Mouse (Mus musculus) myocyte (in vitro differentiated cells): ENCODE data around the gene Loxl1. TPM values are rescaled to one million over a fixed set of nuclear protein-coding genes. Genes with fewer than 3 reads are reported as not detected.
"Not testable (repeated sequence)": the region's sequence is repeated elsewhere in the genome, so short reads cannot be mapped to it uniquely, and the experiment has no call there.

Experiments used
- H3K27me3 ChIP-seq: one replicate; pipeline ENCODE4 v1.6.1; 2011; ENCODE audit not compliant: control insufficient read depth, insufficient read depth, insufficient read length
- H3K36me3 ChIP-seq: one replicate; pipeline ENCODE4 v1.6.1; 2011; ENCODE audit not compliant: control insufficient read depth, insufficient read depth
- H3K4me2 ChIP-seq: one replicate; pipeline ENCODE4 v1.6.1; 2011; ENCODE audit warnings: low read depth, control low read depth
- H3K4me3 ChIP-seq: one replicate; pipeline ENCODE4 v1.5.1; 2011; ENCODE audit warnings: mild to moderate bottlenecking, control low read depth, moderate library complexity
- H3K79me2 ChIP-seq: one replicate; pipeline ENCODE4 v1.6.1; 2011; ENCODE audit not compliant: control insufficient read depth, insufficient read depth
- H3ac ChIP-seq: one replicate; pipeline ENCODE4 v1.6.1; 2011; ENCODE audit not compliant: control insufficient read depth, insufficient read length
- CEBPB ChIP-seq: IDR thresholded peaks from 2 replicates; pipeline ENCODE4 v1.6.1; 2011; ENCODE audit warnings: mild to moderate bottlenecking, moderate library complexity; ENCODE audit not compliant: poor library complexity, insufficient read depth, severe bottlenecking
- E2F4 ChIP-seq: IDR thresholded peaks from one replicate; pipeline ENCODE4 v1.6.1; 2011; ENCODE audit warnings: mild to moderate bottlenecking, control low read depth, moderate library complexity; ENCODE audit not compliant: insufficient read depth
- MAX ChIP-seq: IDR thresholded peaks from one replicate; pipeline ENCODE4 v1.6.1; 2011; ENCODE audit warnings: low read depth, mild to moderate bottlenecking, control low read depth
- MYOD1 ChIP-seq, 3 experiments: IDR thresholded peaks; one replicate each; pipeline ENCODE4 v1.6.1; 2011; ENCODE audit warnings: control low read depth in 2 of 3, low read depth in 2 of 3, mild to moderate bottlenecking in 2 of 3, moderate library complexity in 1 of 3; ENCODE audit not compliant: insufficient read length in 2 of 3, control insufficient read depth in 1 of 3
- MYOG ChIP-seq, 3 experiments: IDR thresholded peaks; one replicate each; pipeline ENCODE4 v1.6.1; 2011; ENCODE audit warnings: control low read depth in 2 of 3, low read depth in 2 of 3, mild to moderate bottlenecking in 2 of 3; ENCODE audit not compliant: insufficient read length in 2 of 3, control insufficient read depth in 1 of 3, insufficient read depth in 1 of 3
- POLR2A ChIP-seq: IDR thresholded peaks from one replicate; pipeline ENCODE4 v1.6.1; 2011; ENCODE audit warnings: low read depth, mild to moderate bottlenecking, control low read depth, moderate library complexity; ENCODE audit not compliant: insufficient read length
- POLR2AphosphoS2 ChIP-seq: IDR thresholded peaks from one replicate; pipeline ENCODE4 v1.6.1; 2011; ENCODE audit warnings: low read depth, control low read depth; ENCODE audit not compliant: insufficient read length
- REST ChIP-seq: IDR thresholded peaks from one replicate; pipeline ENCODE4 v1.6.1; 2011; ENCODE audit warnings: mild to moderate bottlenecking, control low read depth, moderate library complexity; ENCODE audit not compliant: insufficient read depth, insufficient read length
- SRF ChIP-seq: IDR thresholded peaks from one replicate; pipeline ENCODE4 v1.6.1; 2011; ENCODE audit warnings: low read depth; ENCODE audit not compliant: control insufficient read depth, insufficient read length
- TCF12 ChIP-seq: IDR thresholded peaks from one replicate; pipeline ENCODE4 v1.6.1; 2011; ENCODE audit warnings: mild to moderate bottlenecking, control low read depth; ENCODE audit not compliant: poor library complexity, insufficient read depth, severe bottlenecking
- TCF3 ChIP-seq: IDR thresholded peaks from one replicate; pipeline ENCODE4 v1.6.1; 2011; ENCODE audit warnings: low read depth, control low read depth; ENCODE audit not compliant: insufficient read length
- USF1 ChIP-seq: IDR thresholded peaks from one replicate; pipeline ENCODE4 v1.6.1; 2011; ENCODE audit warnings: low read depth, mild to moderate bottlenecking, control low read depth, moderate library complexity
- polyA plus RNA-seq: library from polyadenylated mRNA; unstranded; fragments of >200 nt; fragmentation: generic; extraction: Trizol; gene quantifications from one replicate; pipeline ENCODE4 v1.2.1, GENCODE M21; 2012; ENCODE audit warnings: missing spikeins

The Loxl1 gene
- polyA plus RNA-seq, 1 experiment, result 46.1 TPM

DNA sequence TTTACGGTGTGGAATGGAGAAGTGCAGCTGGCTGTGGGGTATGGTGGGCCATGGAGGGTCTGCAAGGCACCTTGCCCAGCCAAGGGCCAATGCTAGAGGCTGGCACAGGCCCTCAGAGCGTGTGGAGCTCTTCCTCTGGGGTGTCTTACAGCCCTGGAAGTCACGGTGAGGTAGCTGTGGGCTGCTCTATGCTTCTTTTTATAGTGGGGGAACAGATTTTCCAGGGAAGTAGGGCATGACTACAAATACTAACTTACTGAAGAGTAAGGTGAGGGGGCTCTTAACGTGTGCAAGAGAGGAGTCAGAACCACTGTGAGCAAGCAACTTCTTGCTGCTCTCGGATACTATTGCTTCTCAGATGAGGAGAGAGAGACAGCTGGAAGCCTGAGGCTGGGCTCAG, 50.5 kb downstream of the Loxl1 start:
- TF ChIP-seq POLR2AphosphoS2 (no peak), MAX (no peak), E2F4 (no peak), MYOG (IDR thresholded peaks at IDR 0.05; ENCODE audit: control insufficient read depth in 1 of 3, insufficient read depth in 1 of 3, insufficient read length in 2 of 3, low read depth in 2 of 3) (no peak), USF1 (no peak), REST (no peak), POLR2A (no peak), TCF12 (no peak), CEBPB (no peak), SRF (no peak), MYOD1 (IDR thresholded peaks at IDR 0.05; ENCODE audit: control insufficient read depth in 1 of 3, insufficient read length in 2 of 3, low read depth in 2 of 3) (no peak), TCF3 (no peak)
- H3K79me2 ChIP-seq, result no peaks in the 10 kb centered on the region

DNA sequence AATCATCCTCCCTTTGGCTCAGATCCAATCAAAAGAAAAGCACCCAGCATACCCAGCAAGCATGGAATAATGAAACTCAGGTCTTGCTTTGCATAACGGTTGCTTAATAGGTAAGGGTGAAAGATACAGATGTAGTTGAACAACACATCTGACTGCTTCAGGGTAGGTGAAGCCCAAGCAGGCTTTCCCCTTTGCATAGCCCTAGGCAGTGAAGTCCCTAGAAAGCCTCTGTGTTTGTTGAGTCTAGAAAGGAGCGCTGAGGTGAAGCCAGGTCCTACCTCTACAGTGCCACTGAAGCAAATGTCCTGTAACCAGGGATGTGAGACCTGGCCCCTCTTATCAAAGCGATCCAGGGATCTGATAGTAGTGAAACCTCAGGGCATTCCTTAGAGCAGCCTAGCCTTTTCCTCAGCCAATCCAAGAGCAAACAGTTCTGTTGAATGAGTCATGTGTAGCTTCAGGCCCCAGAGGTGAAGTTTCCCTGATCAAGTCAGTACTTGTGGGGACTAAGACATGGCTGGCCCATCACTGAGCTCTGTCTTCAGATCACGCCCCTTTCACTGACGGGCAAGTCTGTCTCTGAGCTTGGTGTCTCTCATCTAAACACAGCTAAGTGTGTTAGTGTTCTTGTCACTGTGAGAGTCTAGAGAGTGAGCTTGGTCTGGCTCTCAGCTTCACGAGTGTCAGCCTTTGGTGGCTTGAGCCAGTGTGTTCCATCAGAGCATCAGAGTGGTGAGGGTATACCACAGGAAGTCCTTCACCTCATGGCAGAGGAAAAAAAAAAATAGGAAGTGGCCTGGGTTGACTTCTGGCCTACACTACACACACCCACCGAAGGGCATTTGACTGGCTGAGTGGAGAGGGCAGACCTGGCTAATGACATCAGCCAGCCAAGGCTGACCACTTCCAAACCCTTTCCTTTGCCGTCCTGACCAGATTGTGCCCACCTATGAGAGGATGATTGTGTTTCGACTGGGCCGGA, 57.0 kb downstream of the Loxl1 start:
- Histone ChIP-seq H3K27me3 (no peaks in the 10 kb centered on the region), H3ac (no peak overlapping the region), H3K36me3 (no peaks in the 10 kb centered on the region), H3K4me3 (no peak overlapping the region), H3K4me2 (no peak overlapping the region), H3K79me2 (peaks cover 6% of the 10 kb centered on the region)
- no peak for TF ChIP-seq MAX
- no peak for TF ChIP-seq POLR2A
- TF ChIP-seq E2F4, result no peak
- TF ChIP-seq SRF, result no peak
- TF ChIP-seq USF1, result no peak

More for the DNA sequence above, 50.5 kb downstream of the Loxl1 start:
- H3K4me2 ChIP-seq, result no peak overlapping the region
- no peak overlapping the region for H3ac ChIP-seq
- no peak overlapping the region for H3K4me3 ChIP-seq
- H3K27me3 ChIP-seq, result no peaks in the 10 kb centered on the region
- H3K36me3 ChIP-seq, result peaks cover 5% of the 10 kb centered on the region

DNA sequence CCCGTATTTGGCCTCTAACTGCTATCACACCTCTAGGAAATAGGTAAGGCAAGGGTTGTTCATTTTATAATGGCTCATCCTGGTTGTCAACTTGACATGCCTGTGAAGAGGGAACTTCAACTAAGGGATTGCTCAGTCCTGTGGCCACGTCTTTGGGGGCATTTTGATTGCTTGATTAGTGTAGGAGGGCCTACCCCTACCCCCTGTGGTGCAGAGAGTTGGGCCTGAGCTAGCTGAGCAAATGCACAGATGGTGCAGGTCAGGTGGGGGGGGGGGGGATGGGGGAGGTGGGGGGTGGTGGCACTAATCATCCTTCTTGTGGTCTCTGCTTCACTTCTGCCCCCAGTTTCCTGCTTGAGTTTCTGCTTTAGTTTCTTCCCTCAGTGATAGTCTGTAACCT, 57.9 kb downstream of the Loxl1 start:
- Histone ChIP-seq H3K4me3 (no peak overlapping the region), H3K27me3 (no peaks in the 10 kb centered on the region), H3K4me2 (peak overlapping the region; percentile 18), H3K36me3 (no peaks in the 10 kb centered on the region), H3K79me2 (peaks cover 6% of the 10 kb centered on the region), H3ac (no peak overlapping the region)
- TF ChIP-seq CEBPB (no peak), SRF (no peak), MYOD1 (IDR thresholded peaks at IDR 0.05; ENCODE audit: control insufficient read depth in 1 of 3, insufficient read length in 2 of 3, low read depth in 2 of 3) (no peak), TCF12 (no peak), E2F4 (no peak), POLR2AphosphoS2 (no peak), MAX (no peak), TCF3 (no peak), POLR2A (no peak), REST (no peak), USF1 (no peak), MYOG (IDR thresholded peaks at IDR 0.05; ENCODE audit: control insufficient read depth in 1 of 3, insufficient read depth in 1 of 3, insufficient read length in 2 of 3, low read depth in 2 of 3) (no peak)

DNA sequence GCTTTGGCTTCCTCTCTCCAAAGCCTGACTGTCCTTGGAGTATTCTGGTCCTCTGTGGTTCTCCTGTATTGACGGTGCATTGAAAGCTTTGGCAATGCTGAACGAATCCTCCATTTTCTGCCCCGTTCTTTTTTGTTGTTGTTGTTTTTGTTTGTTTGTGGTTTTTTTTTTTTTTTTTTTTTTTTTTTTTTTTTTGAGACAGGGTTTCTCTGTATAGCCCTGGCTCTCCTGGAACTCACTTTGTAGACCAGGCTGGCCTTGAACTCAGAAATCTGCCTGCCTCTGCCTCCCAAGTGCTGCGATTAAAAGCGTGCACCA, 59.2 kb downstream of the Loxl1 start:
- not testable (repeated sequence) for H3K36me3 ChIP-seq

DNA sequence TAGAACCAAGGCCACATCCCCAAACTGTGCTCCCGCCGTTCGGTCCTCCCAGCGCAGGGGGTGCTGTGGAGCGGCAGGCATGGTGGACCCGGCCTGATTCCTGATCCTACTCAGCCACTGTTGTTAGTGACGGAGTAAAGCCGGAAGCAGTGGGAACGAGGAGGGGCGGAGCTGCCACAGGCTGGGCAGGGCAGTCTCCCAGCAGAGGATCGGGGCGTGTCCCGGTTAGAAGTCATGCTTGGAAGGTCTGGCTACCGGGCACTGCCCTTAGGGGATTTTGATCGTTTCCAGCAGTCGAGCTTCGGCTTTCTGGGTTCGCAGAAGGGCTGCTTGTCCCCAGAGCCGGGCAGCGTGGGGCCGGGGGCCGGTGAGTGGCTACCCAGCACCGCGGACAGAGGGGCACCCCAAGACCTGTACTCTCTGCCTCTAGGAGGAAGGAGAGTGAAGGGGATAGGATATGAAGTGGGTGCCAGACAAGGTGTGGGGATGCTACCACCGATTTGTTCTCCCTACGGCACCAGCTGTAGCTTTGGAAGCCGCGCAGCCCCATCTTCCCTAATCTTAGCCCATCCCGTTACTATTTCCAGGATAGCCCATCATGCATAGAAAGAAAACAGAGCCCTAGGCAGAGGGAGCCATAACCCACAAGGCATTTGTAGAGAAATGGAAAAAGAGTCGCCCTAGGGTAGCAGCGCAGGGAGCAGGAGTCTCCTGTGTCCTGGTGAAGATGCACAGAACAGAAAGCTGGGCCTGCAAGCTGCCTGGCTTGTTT, 59.8 kb downstream of the Loxl1 start, which contains the start of gene Stoml1:
TSS of gene Stoml1 (plus strand) at position 132 of the 772 bp plus-strand sequence.
- Histone ChIP-seq H3ac (peak within 1 kb of the TSS; percentile 62), H3K4me2 (peak within 1 kb of the TSS; percentile 87), H3K79me2 (peaks cover 15% of the 10 kb centered on the region), H3K4me3 (peak within 1 kb of the TSS; percentile 38), H3K36me3 (no peaks in the 10 kb centered on the region), H3K27me3 (no peaks in the 10 kb centered on the region)
- TF ChIP-seq SRF (peak; percentile 61), TCF12 (no peak), MYOD1 (IDR thresholded peaks at IDR 0.05; ENCODE audit: control insufficient read depth in 1 of 3, insufficient read length in 2 of 3, low read depth in 2 of 3) (peak in 1 of 3 experiments; percentile 29), POLR2AphosphoS2 (peak; percentile 91), E2F4 (no peak), POLR2A (peak; percentile 84), MYOG (IDR thresholded peaks at IDR 0.05; ENCODE audit: control insufficient read depth in 1 of 3, insufficient read depth in 1 of 3, insufficient read length in 2 of 3, low read depth in 2 of 3) (peak in 1 of 3 experiments; percentile 21)

More for the DNA sequence above, 59.2 kb downstream of the Loxl1 start:
- peak overlapping the region; percentile 38 for H3K4me3 ChIP-seq
- H3K79me2 ChIP-seq, H3K27me3 ChIP-seq: not testable (repeated sequence)
- peak overlapping the region; percentile 62 for H3ac ChIP-seq
- peak overlapping the region; percentile 87 for H3K4me2 ChIP-seq

DNA sequence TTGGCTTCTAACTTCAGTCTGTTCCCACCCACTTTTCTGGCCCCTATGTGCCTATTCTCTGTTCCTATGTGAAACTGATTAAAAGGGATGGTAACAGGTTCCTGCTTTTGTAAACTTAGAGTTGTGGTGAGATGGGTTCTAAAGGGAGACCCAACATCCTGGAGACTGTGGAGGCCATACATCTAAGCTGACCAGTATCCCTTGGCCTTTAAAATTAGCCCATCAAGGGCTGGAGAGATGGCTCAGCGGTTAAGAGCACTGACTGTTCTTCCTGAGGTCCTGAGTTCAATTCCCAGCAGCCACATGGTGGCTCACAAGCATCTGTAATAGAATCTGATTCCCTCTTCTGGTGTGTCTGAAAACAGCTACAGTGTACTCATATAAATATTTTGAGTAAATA, 62.3 kb downstream of the Loxl1 start:
- not testable (repeated sequence) for H3K27me3 ChIP-seq, H3K4me2 ChIP-seq, H3ac ChIP-seq, H3K36me3 ChIP-seq, H3K4me3 ChIP-seq
- peaks cover 35% of the 10 kb centered on the region for H3K79me2 ChIP-seq
